Mouse (Mus musculus) brain, embryonic 14.5 days (tissue): Measurements from ENCODE around the gene Col13a1.

Experiments used
- CTCF ChIP-seq: fragments of 200-500 bp; IDR thresholded peaks from 2 replicates; pipeline ENCODE4 v1.5.1; 2012; ENCODE audit warnings: inconsistent platforms, mild to moderate bottlenecking, moderate library complexity, borderline replicate concordance; ENCODE audit not compliant: insufficient read depth, insufficient read length; ENCODE audit errors: extremely low read depth
- POLR2A ChIP-seq: fragments of 200-500 bp; IDR thresholded peaks from 2 replicates; pipeline ENCODE4 v1.6.1; 2012; ENCODE audit warnings: mild to moderate bottlenecking, inconsistent platforms, borderline replicate concordance; ENCODE audit not compliant: poor library complexity, insufficient read depth, insufficient read length, severe bottlenecking; ENCODE audit errors: extremely low read depth

DNA sequence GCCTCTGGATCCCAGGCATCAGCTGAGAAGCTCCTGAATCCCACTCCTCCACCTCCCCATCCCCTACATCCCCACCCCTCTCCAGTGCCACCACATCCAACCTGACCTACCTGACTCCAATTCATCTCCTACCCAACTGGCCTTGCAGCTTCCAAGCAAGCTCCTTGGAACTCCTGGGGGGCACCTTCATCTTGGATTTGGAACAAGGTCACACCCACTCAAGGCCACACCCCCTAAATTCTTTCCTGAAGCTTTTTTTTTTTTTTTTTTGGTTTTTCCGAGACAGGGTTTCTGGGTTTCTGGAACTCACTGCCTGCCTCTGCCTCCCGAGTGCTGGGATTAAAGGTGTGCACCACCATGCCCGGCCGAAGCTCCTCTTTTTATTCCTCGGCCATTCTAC lies 34.3 kb upstream of the Col13a1 start:
- TF ChIP-seq CTCF: no peak
- no peak for TF ChIP-seq POLR2A
